Mouse (Mus musculus): ENCODE data around the gene Prkaa2. TPM values are rescaled to one million over a fixed set of nuclear protein-coding genes. Genes with fewer than 3 reads are reported as not detected.

Prkaa2 gene
- 0.20 TPM for polyA plus RNA-seq (2012; fragmentation: generic; extraction: Trizol)
- long read RNA-seq, experiment 1: 0 reads
- long read RNA-seq, experiment 2, full-length matches to known transcripts: 2 of 2 reads
- long read RNA-seq, experiment 2, partial matches to known transcripts: 0 of 2 reads
- long read RNA-seq, experiment 2, other reads (novel, unspliced or antisense): 0 of 2 reads

DNA sequence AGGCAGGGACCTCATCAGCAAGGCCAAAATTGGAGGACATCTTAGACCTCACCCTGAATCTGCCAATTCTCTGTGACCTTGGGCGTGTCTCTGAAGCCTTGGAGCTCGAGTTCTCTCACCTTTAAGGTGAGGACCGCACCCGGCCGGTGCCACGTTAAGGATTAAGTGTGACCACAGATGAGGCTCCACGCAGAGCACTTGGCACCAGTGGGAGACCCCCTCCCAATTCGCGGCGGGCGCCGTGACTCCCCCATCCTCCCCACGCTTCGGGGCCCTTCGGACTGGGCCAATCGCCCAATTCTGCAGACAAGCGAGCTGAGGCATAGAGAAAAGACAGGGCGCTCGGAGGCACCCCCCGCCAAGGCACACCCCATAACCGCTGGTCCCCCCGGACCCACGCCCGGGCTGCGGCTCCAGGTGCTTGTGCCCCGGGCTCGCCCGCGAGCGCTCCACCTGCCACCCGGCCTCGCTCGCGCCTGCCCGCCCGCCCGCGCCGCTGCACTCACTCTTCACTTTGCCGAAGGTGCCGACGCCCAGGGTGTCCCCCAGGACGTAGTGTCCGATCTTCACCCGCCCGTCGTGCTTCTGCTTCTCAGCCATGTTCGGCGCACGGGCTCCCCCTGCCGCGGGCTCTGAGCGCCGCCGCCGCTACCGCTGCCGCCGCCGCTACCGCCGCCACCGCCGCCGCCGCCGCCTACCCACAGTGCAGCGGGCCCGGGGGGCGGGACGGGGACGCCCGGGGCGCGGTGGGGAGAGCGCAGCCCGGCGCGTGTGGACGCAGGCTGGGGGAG, at the start of gene Prkaa2:
Gene Prkaa2 (minus strand): TSS at position 692 of the 791 bp plus-strand sequence.
- Histone ChIP-seq H3K79me3 (ENCODE audit: low read depth) (no peaks in the 10 kb centered on the region), H3K79me2 (ENCODE audit: control insufficient read depth, insufficient read depth) (no peaks in the 10 kb centered on the region), H3ac (ENCODE audit: control insufficient read depth, insufficient read length, low read depth) (peak within 1 kb of the TSS; percentile 79), H3K4me3 (ENCODE audit: insufficient read depth, poor library complexity, severe bottlenecking) (peak within 1 kb of the TSS; percentile 34), H3K36me3 (ENCODE audit: control insufficient read depth, insufficient read depth) (no peaks in the 10 kb centered on the region), H3K27me3 (ENCODE audit: control insufficient read depth, insufficient read depth, insufficient read length) (no peaks in the 10 kb centered on the region)
- TF ChIP-seq FOSL1 (IDR thresholded peaks at IDR 0.05; ENCODE audit: insufficient read depth, low read length, poor library complexity, severe bottlenecking): no peak
- no peak for TF ChIP-seq MYOG (IDR thresholded peaks at IDR 0.05; ENCODE audit: control insufficient read depth, extremely low read depth, insufficient read length)
- no peak for TF ChIP-seq CTCF (IDR thresholded peaks at IDR 0.05; ENCODE audit: control insufficient read depth, insufficient read depth, insufficient read length)
- TF ChIP-seq USF1 (IDR thresholded peaks at IDR 0.05; ENCODE audit: low read depth): no peak
- no peak for TF ChIP-seq MAX (IDR thresholded peaks at IDR 0.05)
- TF ChIP-seq CEBPB (IDR thresholded peaks at IDR 0.05; ENCODE audit: low read depth): no peak
- TF ChIP-seq MYOD1 (IDR thresholded peaks at IDR 0.05; ENCODE audit: control insufficient read depth, insufficient read length, low read depth): no peak

DNA sequence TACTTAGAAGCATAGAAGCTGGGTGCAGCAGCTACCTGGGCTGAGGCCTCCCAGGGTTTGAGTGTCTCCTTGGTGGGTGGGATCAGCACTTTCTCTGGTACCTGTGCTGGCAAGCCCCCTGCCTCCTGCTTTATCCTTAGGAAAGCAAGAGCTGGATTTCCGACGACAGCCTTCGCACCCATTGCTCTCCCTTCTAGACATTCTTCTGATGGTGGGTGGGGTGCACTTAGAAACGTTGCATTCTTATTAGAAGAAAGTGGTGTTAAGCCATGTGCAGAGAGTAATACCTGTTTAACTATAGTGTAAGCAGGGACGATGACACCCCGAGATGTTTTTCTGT, 49.8 kb upstream of the Prkaa2 start:
- H3K4me3 ChIP-seq (ENCODE audit: insufficient read depth, poor library complexity, severe bottlenecking): no peak overlapping the region
- peaks cover 3% of the 10 kb centered on the region for H3K36me3 ChIP-seq (ENCODE audit: control insufficient read depth, insufficient read depth)
- no peak for TF ChIP-seq USF1 (IDR thresholded peaks at IDR 0.05; ENCODE audit: low read depth)
- no peaks in the 10 kb centered on the region for H3K27me3 ChIP-seq (ENCODE audit: control insufficient read depth, insufficient read depth, insufficient read length)
- peaks cover 30% of the 10 kb centered on the region for H3K79me2 ChIP-seq (ENCODE audit: control insufficient read depth, insufficient read depth)
- no peak overlapping the region for H3ac ChIP-seq (ENCODE audit: control insufficient read depth, insufficient read length, low read depth)
- H3K79me3 ChIP-seq (ENCODE audit: low read depth): no peaks in the 10 kb centered on the region

DNA sequence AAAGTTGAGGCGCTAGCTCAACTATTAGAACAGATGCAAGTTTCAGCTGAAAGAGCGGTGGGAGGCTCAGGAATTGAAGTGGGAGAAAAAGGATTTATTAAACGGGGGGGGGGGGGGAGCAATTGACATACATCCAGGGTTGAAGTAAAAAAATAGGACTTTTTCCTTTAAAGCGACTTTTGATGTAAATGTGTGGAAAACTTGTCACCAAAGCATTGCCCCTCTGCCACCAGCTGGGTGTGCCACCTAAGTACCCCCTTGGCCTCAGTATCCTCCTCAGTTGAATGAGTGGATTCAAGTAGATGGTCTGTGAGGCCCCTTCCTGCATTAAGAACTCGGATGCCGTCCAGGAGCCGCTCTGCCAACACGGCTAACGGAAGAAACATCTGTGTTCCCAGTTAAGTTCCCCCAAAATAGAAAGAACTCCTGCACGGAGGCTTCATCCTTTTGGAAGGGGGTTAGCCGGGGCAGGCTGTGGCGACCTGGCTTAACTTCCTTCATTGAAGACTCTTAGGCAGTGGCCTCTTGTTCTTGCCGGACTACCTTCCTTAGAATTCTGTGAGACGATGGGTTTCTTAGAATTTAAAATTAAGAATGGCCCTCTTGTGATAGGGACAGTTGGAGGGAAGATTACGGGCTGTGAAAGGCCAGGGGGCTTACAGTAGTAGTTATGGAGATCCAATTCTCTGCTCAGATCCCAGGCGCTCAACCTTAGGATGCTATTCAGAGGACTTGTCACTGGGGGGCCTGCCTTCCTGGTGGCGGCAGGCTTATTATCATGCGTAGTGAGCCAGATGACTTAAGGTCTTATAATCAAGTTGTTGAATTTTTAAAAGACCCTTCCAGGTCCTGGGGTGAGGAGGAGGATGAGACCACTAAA, 49.2 kb upstream of the Prkaa2 start:
- Histone ChIP-seq H3K79me3 (ENCODE audit: low read depth) (no peaks in the 10 kb centered on the region), H3K27me3 (ENCODE audit: control insufficient read depth, insufficient read depth, insufficient read length) (no peaks in the 10 kb centered on the region), H3K79me2 (ENCODE audit: control insufficient read depth, insufficient read depth) (peaks cover 30% of the 10 kb centered on the region), H3K36me3 (ENCODE audit: control insufficient read depth, insufficient read depth) (peaks cover 3% of the 10 kb centered on the region), H3K4me3 (ENCODE audit: insufficient read depth, poor library complexity, severe bottlenecking) (peak overlapping the region; percentile 69), H3ac (ENCODE audit: control insufficient read depth, insufficient read length, low read depth) (peak overlapping the region; percentile 83)
- TF ChIP-seq CTCF (IDR thresholded peaks at IDR 0.05; ENCODE audit: control insufficient read depth, insufficient read depth, insufficient read length): no peak
- TF ChIP-seq CEBPB (IDR thresholded peaks at IDR 0.05; ENCODE audit: low read depth): no peak
- TF ChIP-seq MYOD1 (IDR thresholded peaks at IDR 0.05; ENCODE audit: control insufficient read depth, insufficient read length, low read depth): no peak
- TF ChIP-seq MAX (IDR thresholded peaks at IDR 0.05): no peak
- TF ChIP-seq USF1 (IDR thresholded peaks at IDR 0.05; ENCODE audit: low read depth): no peak
- no peak for TF ChIP-seq MYOG (IDR thresholded peaks at IDR 0.05; ENCODE audit: control insufficient read depth, extremely low read depth, insufficient read length)
- no peak for TF ChIP-seq FOSL1 (IDR thresholded peaks at IDR 0.05; ENCODE audit: insufficient read depth, low read length, poor library complexity, severe bottlenecking)

DNA sequence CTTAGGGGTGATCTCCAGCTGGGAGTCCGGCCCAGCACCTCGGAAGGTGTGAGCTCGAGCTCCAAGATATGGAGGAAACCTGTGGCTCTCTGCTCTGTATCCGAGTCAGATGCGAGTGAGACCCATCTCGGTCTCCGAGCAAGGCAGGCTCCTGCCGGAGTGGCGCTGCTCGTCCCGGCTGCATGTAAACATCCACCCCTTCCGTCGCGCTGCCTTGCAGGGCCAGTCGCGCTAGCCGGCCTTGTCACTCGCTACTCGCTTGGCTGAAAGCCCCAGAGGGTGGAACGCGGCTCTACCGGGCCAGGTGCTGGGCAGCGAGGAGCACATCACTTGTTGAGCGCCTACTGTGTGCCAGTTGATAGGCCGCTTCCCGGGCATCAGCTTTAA, 48.5 kb upstream of the Prkaa2 start:
- peaks cover 3% of the 10 kb centered on the region for H3K36me3 ChIP-seq (ENCODE audit: control insufficient read depth, insufficient read depth)
- H3K4me3 ChIP-seq (ENCODE audit: insufficient read depth, poor library complexity, severe bottlenecking): peak overlapping the region; percentile 69
- H3K79me2 ChIP-seq (ENCODE audit: control insufficient read depth, insufficient read depth): peaks cover 30% of the 10 kb centered on the region
- H3ac ChIP-seq (ENCODE audit: control insufficient read depth, insufficient read length, low read depth): peak overlapping the region; percentile 83
- TF ChIP-seq MYOG (IDR thresholded peaks at IDR 0.05; ENCODE audit: control insufficient read depth, extremely low read depth, insufficient read length): no peak
- TF ChIP-seq CTCF (IDR thresholded peaks at IDR 0.05; ENCODE audit: control insufficient read depth, insufficient read depth, insufficient read length): peak; percentile 11
- H3K27me3 ChIP-seq (ENCODE audit: control insufficient read depth, insufficient read depth, insufficient read length): no peaks in the 10 kb centered on the region
- H3K79me3 ChIP-seq (ENCODE audit: low read depth): no peaks in the 10 kb centered on the region

DNA sequence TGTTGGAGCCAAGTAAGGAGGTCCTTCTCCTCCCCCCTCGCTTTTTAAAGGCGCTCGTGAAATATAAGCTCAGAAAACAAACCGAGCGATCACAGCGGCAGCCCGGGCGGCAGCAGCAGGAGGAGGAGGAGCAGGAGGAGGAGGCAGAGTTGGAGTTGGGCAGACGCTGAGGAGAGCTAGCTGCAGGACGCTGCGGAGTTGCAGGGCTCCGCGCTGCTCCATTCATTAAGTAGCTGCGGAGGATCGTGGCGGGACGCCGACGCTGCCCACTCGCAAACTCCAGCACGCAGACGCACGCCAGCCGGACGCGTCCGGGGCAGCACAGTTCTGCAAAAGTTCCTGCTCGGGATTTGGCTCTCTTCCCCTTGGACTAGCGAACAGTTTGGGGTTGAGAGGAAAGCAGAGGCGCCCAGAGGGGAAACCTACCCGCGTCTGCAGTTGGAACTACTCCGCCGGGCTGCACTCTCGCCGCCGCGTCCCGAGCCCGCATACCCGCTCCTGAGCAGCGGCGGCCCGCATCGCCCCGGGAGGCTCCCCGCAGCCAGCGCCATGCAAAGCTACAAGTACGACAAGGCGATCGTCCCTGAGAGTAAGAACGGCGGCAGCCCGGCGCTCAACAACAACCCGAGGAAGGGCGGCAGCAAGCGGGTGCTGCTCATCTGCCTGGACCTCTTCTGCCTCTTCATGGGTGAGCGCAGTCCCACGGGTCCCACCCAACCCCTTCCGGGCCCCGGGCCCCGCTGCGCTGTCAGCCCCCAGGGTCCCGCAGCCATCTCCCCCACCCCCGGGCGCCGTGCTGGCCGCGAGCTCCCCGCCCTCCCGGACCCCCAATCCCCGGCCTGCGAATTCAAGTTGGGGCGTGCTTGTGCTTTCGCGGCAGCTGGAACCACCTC, 47.8 kb upstream of the Prkaa2 start, which contains the start of gene Plpp3:
Gene Plpp3 (plus strand): TSS at position 72 of the 893 bp plus-strand sequence.
- Histone ChIP-seq H3K36me3 (ENCODE audit: control insufficient read depth, insufficient read depth) (peaks cover 3% of the 10 kb centered on the region), H3K79me2 (ENCODE audit: control insufficient read depth, insufficient read depth) (peaks cover 30% of the 10 kb centered on the region), H3K27me3 (ENCODE audit: control insufficient read depth, insufficient read depth, insufficient read length) (no peaks in the 10 kb centered on the region), H3K4me3 (ENCODE audit: insufficient read depth, poor library complexity, severe bottlenecking) (peak within 1 kb of the TSS; percentile 69), H3ac (ENCODE audit: control insufficient read depth, insufficient read length, low read depth) (peak within 1 kb of the TSS; percentile 83), H3K79me3 (ENCODE audit: low read depth) (no peaks in the 10 kb centered on the region)
- TF ChIP-seq FOSL1 (IDR thresholded peaks at IDR 0.05; ENCODE audit: insufficient read depth, low read length, poor library complexity, severe bottlenecking) (no peak), MYOG (IDR thresholded peaks at IDR 0.05; ENCODE audit: control insufficient read depth, extremely low read depth, insufficient read length) (no peak), MYOD1 (IDR thresholded peaks at IDR 0.05; ENCODE audit: control insufficient read depth, insufficient read length, low read depth) (no peak), CTCF (IDR thresholded peaks at IDR 0.05; ENCODE audit: control insufficient read depth, insufficient read depth, insufficient read length) (no peak), CEBPB (IDR thresholded peaks at IDR 0.05; ENCODE audit: low read depth) (no peak), USF1 (IDR thresholded peaks at IDR 0.05; ENCODE audit: low read depth) (no peak), MAX (IDR thresholded peaks at IDR 0.05) (no peak)

Measured in C2C12 (cell line).